Mouse (Mus musculus): ENCODE data around the gene Pitpnm2. TPM values are rescaled to one million over a fixed set of nuclear protein-coding genes. Genes with fewer than 3 reads are reported as not detected.
A peak's percentile ranks its signal among the peaks of the same experiment; 100 is the strongest.

Gene Pitpnm2
- polyA plus RNA-seq, 1 experiment from 2014 or later = 1.9 TPM

GRCm38 (mm10) chr5:124077241-124077640 is 172.3 kb downstream of the Pitpnm2 start:
- Histone ChIP-seq H3K4me3 (ENCODE audit: low read depth, low read length) (no peak overlapping the region), H3K4me1 (ENCODE audit: control insufficient read depth, low read depth, low read length) (peaks cover 19% of the 10 kb centered on the region), H3K27ac (ENCODE audit: low read length) (no peak overlapping the region), H3K27me3 (ENCODE audit: control insufficient read depth, insufficient read depth, low read depth, low read length) (no peaks in the 10 kb centered on the region), H3K9ac (ENCODE audit: low read depth, low read length) (no peak overlapping the region), H3K36me3 (ENCODE audit: control insufficient read depth, insufficient read depth) (no peaks in the 10 kb centered on the region), H3K9me3 (replicated peaks; ENCODE audit: control insufficient read depth, low read length) (no peaks in the 10 kb centered on the region), H3K4me2 (ENCODE audit: low read depth, low read length) (no peak overlapping the region)
- 57% methylated on average over 13 of the region's 13 CpGs for WGBS (ENCODE audit: insufficient replicate concordance)
- no peak for ATAC-seq (ENCODE audit: low read depth)

GRCm38 (mm10) chr5:124076559-124076958 is 173.0 kb downstream of the Pitpnm2 start:
- no peak overlapping the region for H3K4me3 ChIP-seq (ENCODE audit: low read depth, low read length)
- no peaks in the 10 kb centered on the region for H3K9me3 ChIP-seq (replicated peaks; ENCODE audit: control insufficient read depth, low read length)
- peaks cover 19% of the 10 kb centered on the region for H3K4me1 ChIP-seq (ENCODE audit: control insufficient read depth, low read depth, low read length)
- H3K27ac ChIP-seq (ENCODE audit: low read length) = peak overlapping the region; percentile 31
- no peaks in the 10 kb centered on the region for H3K36me3 ChIP-seq (ENCODE audit: control insufficient read depth, insufficient read depth)
- peak; percentile 79 for ATAC-seq (ENCODE audit: low read depth)
- no peak overlapping the region for H3K9ac ChIP-seq (ENCODE audit: low read depth, low read length)
- no peak overlapping the region for H3K4me2 ChIP-seq (ENCODE audit: low read depth, low read length)
- WGBS (ENCODE audit: insufficient replicate concordance) = 49% methylated on average over 9 of the region's 9 CpGs
- H3K27me3 ChIP-seq (ENCODE audit: control insufficient read depth, insufficient read depth, low read depth, low read length) = no peaks in the 10 kb centered on the region

DNA sequence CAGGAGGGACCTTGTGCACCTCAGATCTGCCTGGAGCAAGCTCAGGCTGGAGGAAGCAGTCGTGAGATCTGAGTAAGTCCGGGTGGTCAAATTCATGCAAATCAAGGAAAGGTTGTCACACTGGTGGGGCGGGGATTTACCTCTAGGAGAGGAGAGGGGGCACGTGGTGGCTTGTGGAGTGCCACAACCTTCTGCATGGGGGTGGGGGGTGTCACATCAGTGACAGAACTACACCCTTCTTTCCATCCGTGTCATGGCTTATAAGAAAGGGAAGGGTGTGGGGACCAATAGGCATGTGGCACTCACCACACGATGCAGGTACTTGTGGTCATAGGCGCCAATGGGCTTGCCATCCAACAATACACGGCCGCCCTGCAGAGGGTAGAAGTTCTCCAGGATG is 173.8 kb downstream of the Pitpnm2 start:
- no peaks in the 10 kb centered on the region for H3K36me3 ChIP-seq (ENCODE audit: control insufficient read depth, insufficient read depth)
- WGBS (ENCODE audit: insufficient replicate concordance) = 44% methylated on average over 9 of the region's 9 CpGs
- H3K9me3 ChIP-seq (replicated peaks; ENCODE audit: control insufficient read depth, low read length) = no peaks in the 10 kb centered on the region
- peaks cover 19% of the 10 kb centered on the region for H3K4me1 ChIP-seq (ENCODE audit: control insufficient read depth, low read depth, low read length)
- H3K4me2 ChIP-seq (ENCODE audit: low read depth, low read length) = no peak overlapping the region
- no peak overlapping the region for H3K4me3 ChIP-seq (ENCODE audit: low read depth, low read length)
- H3K9ac ChIP-seq (ENCODE audit: low read depth, low read length) = no peak overlapping the region
- peak overlapping the region; percentile 31 for H3K27ac ChIP-seq (ENCODE audit: low read length)
- no peaks in the 10 kb centered on the region for H3K27me3 ChIP-seq (ENCODE audit: control insufficient read depth, insufficient read depth, low read depth, low read length)
- no peak for ATAC-seq (ENCODE audit: low read depth)

DNA sequence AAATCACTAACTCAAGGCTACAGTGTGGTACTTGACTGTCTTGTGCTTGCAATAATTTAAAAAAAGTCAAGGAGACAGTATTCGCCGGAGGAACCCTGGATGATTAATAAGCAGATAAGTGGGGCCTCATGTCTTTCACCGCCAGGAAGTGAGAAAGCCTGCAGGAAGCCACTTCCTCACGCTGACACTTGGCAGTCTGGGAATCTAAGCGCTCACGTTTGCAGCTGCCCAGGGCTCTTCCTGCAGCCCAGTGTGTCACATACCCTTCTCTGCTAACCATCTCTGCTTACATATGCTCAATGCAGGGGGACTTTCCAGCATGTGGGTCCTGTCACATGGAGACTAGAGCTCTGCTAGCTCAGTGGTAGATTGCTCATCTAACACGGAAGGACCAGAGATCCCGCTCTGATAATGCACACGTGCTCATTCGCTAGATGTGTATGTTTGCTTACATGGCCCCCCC is 174.7 kb downstream of the Pitpnm2 start:
- no peaks in the 10 kb centered on the region for H3K9me3 ChIP-seq (replicated peaks; ENCODE audit: control insufficient read depth, low read length)
- H3K4me2 ChIP-seq (ENCODE audit: low read depth, low read length) = no peak overlapping the region
- no peaks in the 10 kb centered on the region for H3K27me3 ChIP-seq (ENCODE audit: control insufficient read depth, insufficient read depth, low read depth, low read length)
- H3K36me3 ChIP-seq (ENCODE audit: control insufficient read depth, insufficient read depth) = no peaks in the 10 kb centered on the region
- H3K27ac ChIP-seq (ENCODE audit: low read length) = 0 out of 2 replicates have a peak overlapping the region, but pooled peaks have one; percentile 12
- H3K4me3 ChIP-seq (ENCODE audit: low read depth, low read length) = no peak overlapping the region
- peaks cover 19% of the 10 kb centered on the region for H3K4me1 ChIP-seq (ENCODE audit: control insufficient read depth, low read depth, low read length)
- 7% methylated on average over 10 of the region's 10 CpGs for whole genome bisulfite sequencing (ENCODE audit: insufficient replicate concordance)
- H3K9ac ChIP-seq (ENCODE audit: low read depth, low read length) = no peak overlapping the region; the same call in 1 of the 2 replicates
- ATAC-seq (ENCODE audit: low read depth) = 0 out of 2 replicates have a peak, but pooled peaks have one; percentile 5

DNA sequence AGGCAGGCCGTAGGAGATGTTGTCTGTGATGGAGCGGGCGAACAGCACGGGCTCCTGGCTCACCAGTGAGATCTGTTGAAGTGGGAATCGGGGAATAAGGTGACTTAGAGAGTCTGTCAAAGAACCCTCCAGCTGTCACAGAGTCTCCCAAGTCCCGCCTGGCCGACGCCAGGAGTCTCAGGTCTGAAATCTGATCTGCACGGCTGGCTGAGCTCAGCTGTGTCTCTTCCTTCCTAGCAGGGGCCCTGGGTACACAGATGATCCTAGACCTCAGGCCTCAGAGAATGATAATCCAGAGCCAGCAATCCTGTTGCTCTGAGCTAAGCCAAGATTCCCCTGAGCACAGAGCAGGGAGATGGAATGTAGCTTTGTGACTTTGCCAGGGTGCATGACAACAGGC is 175.9 kb downstream of the Pitpnm2 start:
- Histone ChIP-seq H3K36me3 (ENCODE audit: control insufficient read depth, insufficient read depth) (no peaks in the 10 kb centered on the region), H3K4me1 (ENCODE audit: control insufficient read depth, low read depth, low read length) (peaks cover 19% of the 10 kb centered on the region), H3K9ac (ENCODE audit: low read depth, low read length) (no peak overlapping the region), H3K27me3 (ENCODE audit: control insufficient read depth, insufficient read depth, low read depth, low read length) (no peaks in the 10 kb centered on the region), H3K4me3 (ENCODE audit: low read depth, low read length) (no peak overlapping the region), H3K27ac (ENCODE audit: low read length) (no peak overlapping the region), H3K9me3 (replicated peaks; ENCODE audit: control insufficient read depth, low read length) (no peaks in the 10 kb centered on the region), H3K4me2 (ENCODE audit: low read depth, low read length) (no peak overlapping the region)
- WGBS (ENCODE audit: insufficient replicate concordance) = 62% methylated on average over 9 of the region's 9 CpGs
- no peak for ATAC-seq (ENCODE audit: low read depth)

DNA sequence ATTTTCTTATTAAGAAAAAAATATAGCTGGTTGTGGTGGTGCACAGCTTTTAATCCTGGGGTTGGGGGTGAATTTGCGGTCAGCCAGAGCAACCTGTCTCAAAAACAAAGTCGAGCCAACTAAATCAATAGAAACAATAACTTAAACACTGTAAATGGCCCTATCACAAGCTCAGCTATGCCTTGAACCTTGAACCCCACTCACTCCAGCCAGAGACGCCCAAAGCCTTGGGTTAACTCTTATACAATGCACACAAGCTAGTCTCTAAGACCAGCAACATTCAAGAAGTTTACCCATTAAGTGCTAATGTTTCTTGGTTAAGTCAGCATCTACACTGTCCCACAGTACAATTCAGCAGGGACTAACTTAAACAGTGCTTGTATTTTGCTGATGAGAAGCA is 179.9 kb downstream of the Pitpnm2 start:
- no peak overlapping the region for H3K4me2 ChIP-seq (ENCODE audit: low read depth, low read length)
- H3K4me3 ChIP-seq (ENCODE audit: low read depth, low read length) = no peak overlapping the region
- H3K9me3 ChIP-seq (replicated peaks; ENCODE audit: control insufficient read depth, low read length) = no peaks in the 10 kb centered on the region
- no peaks in the 10 kb centered on the region for H3K36me3 ChIP-seq (ENCODE audit: control insufficient read depth, insufficient read depth)
- ATAC-seq (ENCODE audit: low read depth) = no peak
- no peak overlapping the region for H3K27ac ChIP-seq (ENCODE audit: low read length)
- H3K4me1 ChIP-seq (ENCODE audit: control insufficient read depth, low read depth, low read length) = peaks cover 4% of the 10 kb centered on the region
- WGBS (ENCODE audit: insufficient replicate concordance) = 62% methylated on average over 3 of the region's 3 CpGs
- H3K27me3 ChIP-seq (ENCODE audit: control insufficient read depth, insufficient read depth, low read depth, low read length) = no peaks in the 10 kb centered on the region
- H3K9ac ChIP-seq (ENCODE audit: low read depth, low read length) = no peak overlapping the region

Other genes with a start within 250 kb of the Pitpnm2 start
- 14.3 and 16.3 TPM in 2 replicates for gene Vps37b, start 217.5 kb downstream of the Pitpnm2 start, polyA plus RNA-seq (2015; fragmentation: Nextera tagmentation; extraction: Ambion mirVana)
- 6.4 and 6.7 TPM in 2 replicates for gene Abcb9, start 154.0 kb downstream of the Pitpnm2 start, polyA plus RNA-seq (2015; fragmentation: Nextera tagmentation; extraction: Ambion mirVana)
- gene Ogfod2, start 137.5 kb downstream of the Pitpnm2 start, polyA plus RNA-seq (2015; fragmentation: Nextera tagmentation; extraction: Ambion mirVana) = 15.0 and 15.7 TPM in 2 replicates
- 46.9 and 47.9 TPM in 2 replicates for gene Arl6ip4, start 133.7 kb downstream of the Pitpnm2 start, polyA plus RNA-seq (2015; fragmentation: Nextera tagmentation; extraction: Ambion mirVana)
- 4.1 and 4.2 TPM in 2 replicates for gene Mphosph9, start 78.2 kb upstream of the Pitpnm2 start, polyA plus RNA-seq (2015; fragmentation: Nextera tagmentation; extraction: Ambion mirVana)
- 5.7 and 5.9 TPM in 2 replicates for gene 2810006K23Rik, start 78.3 kb upstream of the Pitpnm2 start, polyA plus RNA-seq (2015; fragmentation: Nextera tagmentation; extraction: Ambion mirVana)
- gene Cdk2ap1, start 113.3 kb upstream of the Pitpnm2 start, polyA plus RNA-seq (2015; fragmentation: Nextera tagmentation; extraction: Ambion mirVana) = 6.2 and 6.3 TPM in 2 replicates
- 34.5 and 36.2 TPM in 2 replicates for gene Sbno1, start 176.2 kb upstream of the Pitpnm2 start, polyA plus RNA-seq (2015; fragmentation: Nextera tagmentation; extraction: Ambion mirVana)
- gene Kmt5a, start 190.2 kb upstream of the Pitpnm2 start, polyA plus RNA-seq (2015; fragmentation: Nextera tagmentation; extraction: Ambion mirVana) = 39.6 and 41.5 TPM in 2 replicates
- 8.4 and 9.3 TPM in 2 replicates for gene Rilpl2, start 228.6 kb upstream of the Pitpnm2 start, polyA plus RNA-seq (2015; fragmentation: Nextera tagmentation; extraction: Ambion mirVana)
- 9.2 and 9.9 TPM in 2 replicates for gene Snrnp35, start 233.4 kb upstream of the Pitpnm2 start, polyA plus RNA-seq (2015; fragmentation: Nextera tagmentation; extraction: Ambion mirVana)

Data from liver, embryonic 16.5 days (tissue).